Mouse (Mus musculus) sigmoid colon, adult 10 weeks (tissue): ENCODE measurements around the gene Hlf. TPM values are rescaled to one million over a fixed set of nuclear protein-coding genes. Genes with fewer than 3 reads are reported as not detected.

Experiments
- polyA plus RNA-seq: library from polyadenylated mRNA; stranded (reverse); fragments of 350-450 nt; fragmentation: Illumina TruSeq; extraction: RNeasy Lipid Tissue Mini Kit (QIAGEN cat#74804); gene quantifications from one replicate; pipeline ENCODE4 v1.2.3, GENCODE M21; 2014; ENCODE audit warnings: low read depth, low replicate concordance

Gene Hlf
- 2.9 TPM for polyA plus RNA-seq

DNA sequence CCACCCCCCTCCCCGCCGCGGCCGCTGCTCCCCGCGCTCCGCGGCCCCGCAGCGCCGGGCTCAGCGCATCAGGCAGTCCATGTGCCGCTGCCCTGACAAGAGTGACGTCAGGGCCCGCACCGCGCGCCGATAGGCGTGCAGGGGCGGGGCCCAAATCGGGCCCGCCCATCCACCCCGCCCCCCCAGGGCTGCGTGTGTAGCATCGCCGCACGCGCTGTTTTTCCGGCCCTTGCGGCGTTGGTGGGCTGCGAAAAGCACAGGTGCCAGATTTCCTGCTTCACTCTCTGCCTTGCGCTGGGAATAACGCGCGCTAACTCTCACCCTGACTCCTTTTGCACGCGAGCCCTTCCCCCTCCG lies at the start of gene Hlf:
Hlf (minus strand) TSS at position 79 of the 357 bp plus-strand sequence.

Other genes with a start within 250 kb of the Hlf start
- gene Gm45716, start 203.2 kb downstream of the Hlf start, polyA plus RNA-seq, result 3.2 TPM
- gene Mmd, start 141.4 kb downstream of the Hlf start, polyA plus RNA-seq, result 70.1 TPM
- 5.0 TPM for gene Stxbp4, start 247.2 kb upstream of the Hlf start, polyA plus RNA-seq
- gene Cox11, start 247.3 kb upstream of the Hlf start, polyA plus RNA-seq, result 69.8 TPM